Mouse (Mus musculus) lung, embryonic 15.5 days (tissue): ENCODE measurements around the gene Uevld. TPM values are rescaled to one million over a fixed set of nuclear protein-coding genes. Genes with fewer than 3 reads are reported as not detected.
"Not testable (repeated sequence)": the region's sequence is repeated elsewhere in the genome, so short reads cannot be mapped to it uniquely, and the experiment has no call there.

ENCODE experiments used
- ATAC-seq: fragments of 200-750 bp; cut with Nextera tagmentation; 2 replicates; pipeline ENCODE4 v1.8.0; 2017; ENCODE audit warnings: moderate number of reproducible peaks, borderline replicate concordance; ENCODE audit not compliant: low FRiP score, low TSS enrichment; ENCODE audit errors: extremely low read depth
- H3K27ac ChIP-seq: fragments of 300-500 bp; sonication (generic); 2 replicates; pipeline ENCODE4 v1.5.1; 2015; ENCODE audit warnings: moderate library complexity, mild to moderate bottlenecking, inconsistent platforms
- H3K27me3 ChIP-seq: fragments of 300-500 bp; sonication (generic); 2 replicates; pipeline ENCODE4 v1.6.1; 2015; ENCODE audit warnings: inconsistent platforms
- H3K36me3 ChIP-seq: fragments of 300-500 bp; sonication (generic); 2 replicates; pipeline ENCODE4 v1.6.1; 2015; ENCODE audit warnings: inconsistent platforms
- H3K4me1 ChIP-seq: fragments of 300-500 bp; sonication (generic); 2 replicates; pipeline ENCODE4 v1.6.1; 2015; ENCODE audit warnings: inconsistent platforms
- H3K4me2 ChIP-seq: fragments of 300-500 bp; sonication (generic); 2 replicates; pipeline ENCODE4 v1.6.1; 2015; ENCODE audit warnings: inconsistent platforms, mild to moderate bottlenecking, moderate library complexity
- H3K4me3 ChIP-seq: fragments of 300-500 bp; sonication (generic); 2 replicates; pipeline ENCODE4 v1.5.1; 2015; ENCODE audit warnings: mild to moderate bottlenecking, inconsistent platforms
- H3K9ac ChIP-seq: fragments of 300-500 bp; sonication (generic); 2 replicates; pipeline ENCODE4 v1.6.1; 2015; ENCODE audit warnings: inconsistent platforms
- H3K9me3 ChIP-seq: fragments of 300-500 bp; sonication (generic); 2 replicates; pipeline ENCODE4 v1.6.1; 2016; ENCODE audit warnings: inconsistent platforms
- WGBS: fragments of 180-500 bp; shearing (Covaris S2); methylation state at CpG from one replicate; pipeline ENCODE4 v1.1.7; 2015; 5-methylcytosine and 5-hydroxymethylcytosine counted together
- polyA plus RNA-seq: library from polyadenylated mRNA; unstranded; fragments of >200 nt; fragmentation: Nextera tagmentation; extraction: Ambion mirVana; gene quantifications from 2 replicates; pipeline ENCODE4 v1.2.1, GENCODE M21; 2015

The Uevld gene
- polyA plus RNA-seq, 1 experiment from 2014 or later: 13.1 TPM

- H3K9ac ChIP-seq: no peak overlapping the region
- no peak overlapping the region for H3K4me3 ChIP-seq
- no peak overlapping the region for H3K27ac ChIP-seq
- peaks cover 19% of the 10 kb centered on the region for H3K4me1 ChIP-seq
- no peak for ATAC-seq
- H3K4me2 ChIP-seq: no peak overlapping the region
- H3K9me3 ChIP-seq: no peaks in the 10 kb centered on the region
- no peaks in the 10 kb centered on the region for H3K27me3 ChIP-seq
- H3K36me3 ChIP-seq: peaks cover 63% of the 10 kb centered on the region
- 85% methylated on average over 4 of the region's 4 CpGs for WGBS
These were observed 38.7 kb upstream of the Uevld start for GRCm38 (mm10) chr7:46997008-46997407.

- Histone ChIP-seq H3K36me3 (peaks cover 71% of the 10 kb centered on the region), H3K4me3 (no peak overlapping the region), H3K4me2 (no peak overlapping the region), H3K4me1 (peaks cover 7% of the 10 kb centered on the region), H3K27me3 (no peaks in the 10 kb centered on the region), H3K27ac (no peak overlapping the region), H3K9me3 (no peaks in the 10 kb centered on the region), H3K9ac (no peak overlapping the region)
- ATAC-seq: no peak
- WGBS: 95% methylated on average over 3 of the region's 3 CpGs
These were observed 37.2 kb upstream of the Uevld start for GRCm38 (mm10) chr7:46995558-46995957.

GRCm38 (mm10) chr7:46993079-46993478, 34.8 kb upstream of the Uevld start:
- no peak overlapping the region for H3K4me3 ChIP-seq
- peaks cover 62% of the 10 kb centered on the region for H3K36me3 ChIP-seq
- H3K27me3 ChIP-seq: no peaks in the 10 kb centered on the region
- H3K4me1 ChIP-seq: no peaks in the 10 kb centered on the region
- H3K27ac ChIP-seq: no peak overlapping the region
- 78% methylated on average over 8 of the region's 8 CpGs for WGBS
- ATAC-seq: no peak
- no peaks in the 10 kb centered on the region for H3K9me3 ChIP-seq
- no peak overlapping the region for H3K9ac ChIP-seq
- H3K4me2 ChIP-seq: no peak overlapping the region

GRCm38 (mm10) chr7:46989387-46989786, 31.1 kb upstream of the Uevld start:
- not testable (repeated sequence) for H3K4me2 ChIP-seq, H3K27ac ChIP-seq, ATAC-seq, H3K9ac ChIP-seq, H3K27me3 ChIP-seq, H3K4me3 ChIP-seq, H3K9me3 ChIP-seq
- 73% methylated on average over 4 of the region's 4 CpGs for WGBS
- peaks cover 32% of the 10 kb centered on the region for H3K36me3 ChIP-seq
- peaks cover 24% of the 10 kb centered on the region for H3K4me1 ChIP-seq

- peaks cover 24% of the 10 kb centered on the region for H3K4me1 ChIP-seq
- no peak overlapping the region for H3K4me3 ChIP-seq
- H3K27ac ChIP-seq: peak overlapping the region; percentile 82
- ATAC-seq: peak; percentile 59; the same call in 1 of the 2 replicates
- H3K27me3 ChIP-seq: no peaks in the 10 kb centered on the region
- WGBS: 21% methylated on average over 2 of the region's 2 CpGs
- H3K9me3 ChIP-seq: no peaks in the 10 kb centered on the region
- 0 out of 2 replicates have a peak overlapping the region, but pooled peaks have one; percentile 15 for H3K4me2 ChIP-seq
- H3K9ac ChIP-seq: no peak overlapping the region
- H3K36me3 ChIP-seq: peaks cover 12% of the 10 kb centered on the region
These were observed 28.7 kb upstream of the Uevld start for GRCm38 (mm10) chr7:46987073-46987472.

GRCm38 (mm10) chr7:46986646-46987045, 28.3 kb upstream of the Uevld start:
- Histone ChIP-seq H3K27me3 (no peaks in the 10 kb centered on the region), H3K9me3 (no peaks in the 10 kb centered on the region), H3K4me2 (no peak overlapping the region; the same call in 1 of the 2 replicates), H3K9ac (no peak overlapping the region), H3K4me1 (peaks cover 24% of the 10 kb centered on the region), H3K27ac (peak overlapping the region; percentile 82), H3K36me3 (peaks cover 9% of the 10 kb centered on the region; the same call in 1 of the 2 replicates), H3K4me3 (no peak overlapping the region)
- ATAC-seq: peak; percentile 79
- 29% methylated on average over 5 of the region's 5 CpGs for WGBS

- Histone ChIP-seq H3K36me3 (peaks cover 3% of the 10 kb centered on the region; the same call in 1 of the 2 replicates), H3K27me3 (no peaks in the 10 kb centered on the region), H3K9ac (no peak overlapping the region), H3K4me1 (peaks cover 24% of the 10 kb centered on the region), H3K4me2 (no peak overlapping the region; the same call in 1 of the 2 replicates), H3K9me3 (no peaks in the 10 kb centered on the region), H3K27ac (peak overlapping the region; percentile 82), H3K4me3 (no peak overlapping the region)
- peak; percentile 64; the same call in 1 of the 2 replicates for ATAC-seq
- WGBS: 32% methylated on average over 8 of the region's 8 CpGs
These were observed 27.6 kb upstream of the Uevld start for GRCm38 (mm10) chr7:46985718-46986505.

- Histone ChIP-seq H3K4me3 (no peak within 1 kb of the TSS), H3K36me3 (no peaks in the 10 kb centered on the region), H3K27me3 (no peaks in the 10 kb centered on the region), H3K4me1 (peaks cover 24% of the 10 kb centered on the region), H3K9me3 (no peaks in the 10 kb centered on the region), H3K9ac (no peak within 1 kb of the TSS), H3K27ac (no peak within 1 kb of the TSS), H3K4me2 (no peak within 1 kb of the TSS)
- 84% methylated on average over 3 of the region's 3 CpGs for WGBS
- ATAC-seq: no peak
These were observed 25.0 kb upstream of the Uevld start, which contains the start of gene Gm9999 for GRCm38 (mm10) chr7:46983280-46983679. TSS of gene Gm9999 (plus strand) at chr7:46983580.

- H3K36me3 ChIP-seq: no peaks in the 10 kb centered on the region
- 84% methylated on average over 11 of the region's 11 CpGs for WGBS
- no peak for ATAC-seq
These were observed 17.1 kb upstream of the Uevld start for GRCm38 (mm10) chr7:46975456-46975855.

GRCm38 (mm10) chr7:46974648-46975047, 16.3 kb upstream of the Uevld start:
- Histone ChIP-seq H3K27me3 (no peaks in the 10 kb centered on the region), H3K9me3 (no peaks in the 10 kb centered on the region), H3K9ac (no peak overlapping the region), H3K4me2 (no peak overlapping the region), H3K36me3 (no peaks in the 10 kb centered on the region), H3K4me3 (no peak overlapping the region), H3K4me1 (no peaks in the 10 kb centered on the region), H3K27ac (no peak overlapping the region)
- no peak for ATAC-seq
- 91% methylated on average over 4 of the region's 4 CpGs for WGBS

More at GRCm38 (mm10) chr7:46975456-46975855, 17.1 kb upstream of the Uevld start:
- Histone ChIP-seq H3K9ac (no peak overlapping the region), H3K4me3 (no peak overlapping the region), H3K4me2 (no peak overlapping the region), H3K4me1 (no peaks in the 10 kb centered on the region), H3K9me3 (no peaks in the 10 kb centered on the region), H3K27me3 (no peaks in the 10 kb centered on the region), H3K27ac (no peak overlapping the region)

- H3K9me3 ChIP-seq: no peaks in the 10 kb centered on the region
- H3K27ac ChIP-seq: no peak overlapping the region
- H3K4me3 ChIP-seq: no peak overlapping the region
- no peaks in the 10 kb centered on the region for H3K4me1 ChIP-seq
- no peaks in the 10 kb centered on the region for H3K27me3 ChIP-seq
- WGBS: 81% methylated on average over 4 of the region's 4 CpGs
- no peak overlapping the region for H3K9ac ChIP-seq
- ATAC-seq: no peak
- H3K4me2 ChIP-seq: no peak overlapping the region
- no peaks in the 10 kb centered on the region for H3K36me3 ChIP-seq
These were observed 11.6 kb upstream of the Uevld start for GRCm38 (mm10) chr7:46969898-46970297.

- H3K4me2 ChIP-seq: no peak overlapping the region
- H3K27me3 ChIP-seq: peaks cover 4% of the 10 kb centered on the region; the same call in 1 of the 2 replicates
- H3K27ac ChIP-seq: no peak overlapping the region
- H3K9ac ChIP-seq: no peak overlapping the region
- H3K36me3 ChIP-seq: no peaks in the 10 kb centered on the region
- H3K4me3 ChIP-seq: no peak overlapping the region
- 82% methylated on average over 7 of the region's 7 CpGs for WGBS
- H3K4me1 ChIP-seq: peaks cover 14% of the 10 kb centered on the region
- H3K9me3 ChIP-seq: no peaks in the 10 kb centered on the region
- ATAC-seq: no peak
These were observed 5.7 kb upstream of the Uevld start for GRCm38 (mm10) chr7:46964070-46964469.
